Mouse (Mus musculus) hindbrain, embryonic 14.5 days (tissue): ENCODE results near the gene Creb3l2. TPM values are rescaled to one million over a fixed set of nuclear protein-coding genes. Genes with fewer than 3 reads are reported as not detected.

ENCODE experiments used
- ATAC-seq: fragments of 200-750 bp; cut with Nextera tagmentation; 2 replicates; pipeline ENCODE4 v1.8.0; 2017; ENCODE audit warnings: moderate number of reproducible peaks, mild to moderate bottlenecking, moderate TSS enrichment, moderate library complexity; ENCODE audit not compliant: low FRiP score
- DNase-seq: peaks from one replicate; pipeline ENCODE4 v3.0.0-alpha.2; 2015; ENCODE audit warnings: low spot score
- H3K27ac ChIP-seq: fragments of 300-500 bp; sonication (generic); 2 replicates; pipeline ENCODE4 v1.5.1; 2014; ENCODE audit warnings: mild to moderate bottlenecking, moderate library complexity
- H3K27me3 ChIP-seq: fragments of 300-500 bp; sonication (generic); 2 replicates; pipeline ENCODE4 v1.6.1; 2014; ENCODE audit warnings: mild to moderate bottlenecking, low read length, mixed read lengths; ENCODE audit not compliant: control insufficient read depth, insufficient read depth
- H3K36me3 ChIP-seq: fragments of 300-500 bp; sonication (generic); replicated peaks from 2 replicates; pipeline ENCODE4 v1.6.1; 2014; ENCODE audit not compliant: control insufficient read depth, insufficient read depth
- H3K4me1 ChIP-seq: fragments of 300-500 bp; sonication (generic); replicated peaks from 2 replicates; pipeline ENCODE4 v1.6.1; 2014; ENCODE audit warnings: antibody characterized with exemption, low read length, mixed read lengths; ENCODE audit not compliant: control insufficient read depth, insufficient read depth
- H3K4me2 ChIP-seq: fragments of 300-500 bp; sonication (generic); replicated peaks from 2 replicates; pipeline ENCODE4 v1.6.1; 2014; ENCODE audit warnings: mild to moderate bottlenecking, moderate library complexity
- H3K4me3 ChIP-seq: fragments of 300-500 bp; sonication (generic); replicated peaks from 2 replicates; pipeline ENCODE4 v1.5.1; 2014; ENCODE audit warnings: mild to moderate bottlenecking, low read length
- H3K9ac ChIP-seq: fragments of 300-500 bp; sonication (generic); 2 replicates; pipeline ENCODE4 v1.6.1; 2014
- H3K9me3 ChIP-seq: fragments of 300-500 bp; sonication (generic); 2 replicates; pipeline ENCODE4 v1.6.1; 2016; ENCODE audit warnings: low read length; ENCODE audit not compliant: control insufficient read depth
- WGBS: fragments of 180-500 bp; shearing (Covaris S2); extraction: QIAGEN DNeasy Blood & Tissue Kit; methylation state at CpG from one replicate; pipeline ENCODE4 v1.1.7; 2014; 5-methylcytosine and 5-hydroxymethylcytosine counted together
- polyA plus RNA-seq: library from polyadenylated mRNA; unstranded; fragments of >200 nt; fragmentation: Nextera tagmentation; extraction: Ambion mirVana; gene quantifications from 2 replicates; pipeline ENCODE4 v1.2.1, GENCODE M21; 2014

The Creb3l2 gene
- polyA plus RNA-seq, 1 experiment from 2014 or later: 5.5 TPM

GRCm38 (mm10) chr6:37419445-37419941, 22.5 kb downstream of the Creb3l2 start:
- Histone ChIP-seq H3K36me3 (no peaks in the 10 kb centered on the region), H3K4me3 (no peak overlapping the region), H3K4me1 (no peaks in the 10 kb centered on the region), H3K4me2 (no peak overlapping the region), H3K9me3 (no peaks in the 10 kb centered on the region), H3K27me3 (no peaks in the 10 kb centered on the region), H3K9ac (no peak overlapping the region), H3K27ac (no peak overlapping the region)
- no peak for DNase-seq
- WGBS: 81% methylated on average over 17 of the region's 17 CpGs
- ATAC-seq: no peak

DNA sequence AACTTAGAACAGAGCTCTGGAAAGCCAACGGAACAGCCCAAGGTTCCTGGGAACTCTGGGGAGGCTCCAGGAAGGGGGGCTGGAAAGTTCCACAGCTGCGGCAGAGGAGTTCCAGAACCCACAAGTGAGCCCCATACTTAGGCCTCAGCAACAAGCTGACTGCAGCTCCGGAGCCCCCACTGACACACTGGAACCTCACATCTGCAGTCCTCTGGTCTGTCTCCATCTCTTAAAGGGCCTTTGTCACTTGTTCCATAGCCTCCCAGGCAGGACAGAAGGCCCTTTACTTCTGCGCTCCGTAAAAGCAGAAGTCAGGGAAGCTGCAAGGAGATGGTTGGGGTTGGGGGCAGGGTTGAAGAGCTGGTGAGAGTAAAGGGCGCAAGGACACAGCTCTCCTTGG, 23.0 kb downstream of the Creb3l2 start:
- no peak overlapping the region for H3K4me2 ChIP-seq
- ATAC-seq: no peak

DNA sequence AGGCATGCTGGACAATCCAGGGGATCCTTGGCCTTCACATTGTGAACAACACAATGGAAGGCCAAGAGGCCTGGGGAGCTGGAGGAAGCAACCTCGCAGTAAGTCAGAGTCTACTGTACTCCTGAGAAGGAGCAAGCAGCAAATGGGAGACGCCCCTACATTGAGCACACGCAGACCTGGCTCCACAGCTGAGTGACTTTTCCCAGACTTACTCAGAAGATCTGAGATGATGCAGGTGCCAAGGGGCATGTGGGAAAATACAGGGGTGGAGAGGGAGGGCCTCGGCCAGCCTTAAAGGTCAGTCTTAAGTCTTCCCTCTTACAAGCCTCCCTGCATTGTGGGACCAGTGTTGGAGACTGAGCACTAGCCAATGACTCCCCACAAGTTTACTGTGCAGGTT, 25.2 kb downstream of the Creb3l2 start:
- no peaks in the 10 kb centered on the region for H3K36me3 ChIP-seq
- 78% methylated on average over 4 of the region's 4 CpGs for WGBS
- H3K9me3 ChIP-seq: no peaks in the 10 kb centered on the region
- H3K4me1 ChIP-seq: no peaks in the 10 kb centered on the region
- no peaks in the 10 kb centered on the region for H3K27me3 ChIP-seq
- H3K27ac ChIP-seq: no peak overlapping the region
- H3K9ac ChIP-seq: no peak overlapping the region
- ATAC-seq: no peak
- no peak for DNase-seq
- no peak overlapping the region for H3K4me3 ChIP-seq
- H3K4me2 ChIP-seq: no peak overlapping the region

More for the DNA sequence above, 23.0 kb downstream of the Creb3l2 start:
- no peak for DNase-seq
- 75% methylated on average over 6 of the region's 6 CpGs for WGBS
- H3K27ac ChIP-seq: no peak overlapping the region
- no peaks in the 10 kb centered on the region for H3K27me3 ChIP-seq
- H3K36me3 ChIP-seq: no peaks in the 10 kb centered on the region
- H3K4me1 ChIP-seq: no peaks in the 10 kb centered on the region
- no peak overlapping the region for H3K4me3 ChIP-seq
- H3K9me3 ChIP-seq: no peaks in the 10 kb centered on the region
- H3K9ac ChIP-seq: no peak overlapping the region

DNA sequence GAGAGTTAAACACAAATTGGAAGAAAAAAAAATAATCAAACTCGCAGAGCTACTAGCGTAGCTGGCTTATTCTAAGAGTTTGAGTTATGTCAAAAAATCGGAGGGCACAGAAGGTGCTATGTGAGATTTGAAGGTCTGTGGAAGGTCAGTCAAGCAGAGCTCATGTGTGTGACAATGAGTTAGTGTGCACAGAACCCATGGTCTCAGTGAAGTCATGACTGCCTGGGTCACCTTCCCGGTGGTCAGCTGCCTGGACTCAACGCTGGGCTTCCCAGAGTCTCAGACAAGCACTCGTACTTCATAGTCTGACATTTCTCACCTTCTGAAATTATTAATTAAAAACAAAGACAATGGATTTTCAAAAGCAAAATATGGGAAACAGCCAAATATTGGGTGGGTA, 26.4 kb downstream of the Creb3l2 start:
- H3K36me3 ChIP-seq: no peaks in the 10 kb centered on the region
- no peaks in the 10 kb centered on the region for H3K4me1 ChIP-seq
- ATAC-seq: no peak
- H3K27me3 ChIP-seq: no peaks in the 10 kb centered on the region
- no peaks in the 10 kb centered on the region for H3K9me3 ChIP-seq
- DNase-seq: no peak
- no peak overlapping the region for H3K4me3 ChIP-seq
- no peak overlapping the region for H3K9ac ChIP-seq
- H3K27ac ChIP-seq: no peak overlapping the region
- H3K4me2 ChIP-seq: no peak overlapping the region
- 83% methylated on average over 6 of the region's 6 CpGs for WGBS

DNA sequence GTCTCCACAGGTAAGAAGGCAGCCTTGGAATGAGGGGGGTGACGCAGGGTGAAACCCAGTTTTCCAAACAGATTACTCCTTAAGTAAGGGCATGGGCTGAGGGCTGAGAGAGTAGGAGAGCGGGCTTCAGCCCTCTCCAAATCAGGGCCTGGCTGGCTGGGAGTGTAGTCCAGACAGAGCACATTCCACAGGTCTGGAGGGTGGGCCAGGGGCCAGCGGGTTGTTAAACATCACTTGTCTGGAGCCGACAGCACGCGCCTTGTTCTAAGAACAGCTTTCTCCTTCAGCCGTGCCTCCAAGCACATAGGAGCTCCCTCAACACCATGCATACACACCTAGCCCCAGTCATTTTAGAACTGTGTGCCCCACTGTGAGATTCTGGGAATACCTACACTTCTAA, 26.9 kb downstream of the Creb3l2 start:
- H3K4me3 ChIP-seq: no peak overlapping the region
- H3K4me1 ChIP-seq: no peaks in the 10 kb centered on the region
- no peak overlapping the region for H3K9ac ChIP-seq
- H3K27ac ChIP-seq: no peak overlapping the region
- no peak overlapping the region for H3K4me2 ChIP-seq
- H3K9me3 ChIP-seq: no peaks in the 10 kb centered on the region
- WGBS: 63% methylated on average over 7 of the region's 7 CpGs
- no peaks in the 10 kb centered on the region for H3K36me3 ChIP-seq
- DNase-seq: no peak
- ATAC-seq: peak; percentile 24; the same call in 1 of the 2 replicates
- H3K27me3 ChIP-seq: no peaks in the 10 kb centered on the region

DNA sequence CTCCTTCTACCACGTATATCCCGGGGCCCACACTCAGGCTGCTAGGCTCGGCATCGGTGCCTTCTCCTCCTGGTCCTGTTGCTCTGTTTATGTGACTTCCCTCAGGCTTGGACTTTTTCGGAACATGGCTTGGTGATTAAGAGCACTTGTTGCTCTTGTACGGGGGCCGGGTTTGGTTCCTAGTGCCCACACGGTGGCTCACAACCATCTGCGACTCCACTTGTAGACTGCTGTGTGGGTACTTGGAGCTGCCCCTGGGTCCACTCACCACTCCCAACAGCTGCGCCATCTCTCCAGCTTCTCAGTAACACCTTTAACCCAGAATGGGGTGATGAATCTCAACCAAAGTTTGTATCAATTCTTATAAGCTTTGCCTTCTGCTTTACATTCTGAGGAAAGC, 27.4 kb downstream of the Creb3l2 start:
- no peak overlapping the region for H3K9ac ChIP-seq
- no peak overlapping the region for H3K4me2 ChIP-seq
- no peaks in the 10 kb centered on the region for H3K36me3 ChIP-seq
- no peaks in the 10 kb centered on the region for H3K27me3 ChIP-seq
- no peaks in the 10 kb centered on the region for H3K9me3 ChIP-seq
- ATAC-seq: no peak
- no peak for DNase-seq
- H3K27ac ChIP-seq: no peak overlapping the region
- H3K4me1 ChIP-seq: no peaks in the 10 kb centered on the region
- 95% methylated on average over 10 of the region's 10 CpGs for WGBS
- H3K4me3 ChIP-seq: no peak overlapping the region

- H3K9ac ChIP-seq: no peak overlapping the region
- no peaks in the 10 kb centered on the region for H3K27me3 ChIP-seq
- no peak for ATAC-seq
- H3K4me2 ChIP-seq: no peak overlapping the region
- no peak overlapping the region for H3K4me3 ChIP-seq
- H3K27ac ChIP-seq: no peak overlapping the region
- no peaks in the 10 kb centered on the region for H3K36me3 ChIP-seq
- H3K4me1 ChIP-seq: no peaks in the 10 kb centered on the region
- WGBS: 75% methylated on average over 3 of the region's 3 CpGs
- DNase-seq: no peak
- H3K9me3 ChIP-seq: no peaks in the 10 kb centered on the region
Measured at GRCm38 (mm10) chr6:37411696-37412095, 30.2 kb downstream of the Creb3l2 start.

DNA sequence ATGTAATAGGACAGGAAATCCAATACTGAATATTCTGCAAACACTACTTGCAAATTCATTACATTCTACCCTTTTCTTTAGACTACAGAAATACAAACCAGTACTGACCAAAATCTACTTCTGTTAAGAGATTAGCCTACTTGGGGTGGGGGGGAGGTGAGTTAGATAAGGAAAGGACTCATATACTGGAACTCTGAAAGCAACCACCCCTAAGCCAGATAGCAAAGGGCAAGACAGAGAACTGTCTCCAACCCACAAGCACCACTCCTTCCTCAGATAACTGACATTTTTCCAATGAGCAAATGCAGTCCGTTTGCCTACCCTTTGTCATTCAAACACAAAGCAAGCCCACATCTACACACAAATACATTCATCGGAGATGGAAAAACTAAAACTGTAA, 32.1 kb downstream of the Creb3l2 start:
- Histone ChIP-seq H3K9me3 (no peaks in the 10 kb centered on the region), H3K4me2 (no peak overlapping the region), H3K27ac (no peak overlapping the region), H3K27me3 (no peaks in the 10 kb centered on the region), H3K4me3 (no peak overlapping the region), H3K4me1 (no peaks in the 10 kb centered on the region), H3K9ac (no peak overlapping the region), H3K36me3 (no peaks in the 10 kb centered on the region)
- 81% methylated on average over 2 of the region's 2 CpGs for WGBS
- DNase-seq (no peak), ATAC-seq (no peak)

DNA sequence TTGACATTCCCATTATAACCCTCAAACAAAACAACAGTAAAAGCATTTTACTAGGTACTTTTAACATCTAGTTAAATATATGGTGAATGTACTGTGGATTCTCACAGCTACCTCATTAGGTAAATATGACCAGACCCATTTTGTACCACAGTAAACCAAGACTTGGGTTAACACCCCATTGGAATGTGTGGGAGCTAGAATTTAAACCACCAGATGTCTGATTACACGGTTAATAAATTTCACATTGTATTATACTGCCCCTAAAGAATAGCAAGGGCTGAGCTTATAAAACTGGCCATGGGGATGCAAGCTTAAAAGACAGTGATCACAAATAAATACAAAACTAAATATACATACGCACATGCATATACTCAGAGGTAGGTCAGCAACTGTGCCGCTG, 34.1 kb downstream of the Creb3l2 start:
- Histone ChIP-seq H3K4me1 (no peaks in the 10 kb centered on the region), H3K27me3 (no peaks in the 10 kb centered on the region), H3K9ac (no peak overlapping the region), H3K4me3 (no peak overlapping the region), H3K9me3 (no peaks in the 10 kb centered on the region), H3K4me2 (no peak overlapping the region), H3K27ac (no peak overlapping the region), H3K36me3 (no peaks in the 10 kb centered on the region)
- 89% methylated on average over 3 of the region's 3 CpGs for WGBS
- ATAC-seq (no peak), DNase-seq (no peak)

DNA sequence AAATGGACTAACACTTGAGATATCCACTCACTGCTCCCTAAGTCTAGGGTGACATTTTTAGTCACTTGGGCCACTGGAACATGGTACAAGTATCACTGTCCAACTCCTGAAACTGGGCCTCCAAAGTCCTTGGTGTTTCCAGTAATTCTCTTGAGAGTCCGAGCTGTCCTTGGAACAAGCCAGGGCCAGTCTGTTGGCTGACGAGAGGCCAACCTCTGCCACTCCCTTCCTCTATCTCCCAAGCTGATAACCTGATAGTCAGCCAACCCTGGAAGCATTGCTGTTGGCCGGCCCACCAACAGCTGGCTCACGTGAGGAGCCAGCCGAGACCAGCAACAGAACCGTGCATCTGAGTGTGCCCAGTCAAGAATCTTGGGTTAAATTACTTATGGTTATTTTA, 35.0 kb downstream of the Creb3l2 start:
- DNase-seq (no peak), ATAC-seq (no peak)
- no peak overlapping the region for H3K4me2 ChIP-seq
- H3K4me1 ChIP-seq: no peaks in the 10 kb centered on the region
- no peak overlapping the region for H3K27ac ChIP-seq
- H3K9me3 ChIP-seq: no peaks in the 10 kb centered on the region
- no peak overlapping the region for H3K4me3 ChIP-seq
- no peaks in the 10 kb centered on the region for H3K36me3 ChIP-seq
- WGBS: 95% methylated on average over 6 of the region's 6 CpGs
- H3K27me3 ChIP-seq: no peaks in the 10 kb centered on the region
- no peak overlapping the region for H3K9ac ChIP-seq
